Mouse (Mus musculus) subcutaneous adipose tissue, adult 2 months (tissue): ENCODE measurements around the gene Zfp568. TPM values are rescaled to one million over a fixed set of nuclear protein-coding genes. Genes with fewer than 3 reads are reported as not detected.

Experiments
- polyA plus RNA-seq: library from polyadenylated mRNA; depleted of rRNA; stranded (reverse); fragments of >200 nt; gene quantifications from 2 replicates; pipeline ENCODE4 v1.2.3, GENCODE M21; 2012; ENCODE audit warnings: low replicate concordance; rRNA removed

Gene Zfp568
- polyA plus RNA-seq = 3.8 and 8.7 TPM in 2 replicates

DNA sequence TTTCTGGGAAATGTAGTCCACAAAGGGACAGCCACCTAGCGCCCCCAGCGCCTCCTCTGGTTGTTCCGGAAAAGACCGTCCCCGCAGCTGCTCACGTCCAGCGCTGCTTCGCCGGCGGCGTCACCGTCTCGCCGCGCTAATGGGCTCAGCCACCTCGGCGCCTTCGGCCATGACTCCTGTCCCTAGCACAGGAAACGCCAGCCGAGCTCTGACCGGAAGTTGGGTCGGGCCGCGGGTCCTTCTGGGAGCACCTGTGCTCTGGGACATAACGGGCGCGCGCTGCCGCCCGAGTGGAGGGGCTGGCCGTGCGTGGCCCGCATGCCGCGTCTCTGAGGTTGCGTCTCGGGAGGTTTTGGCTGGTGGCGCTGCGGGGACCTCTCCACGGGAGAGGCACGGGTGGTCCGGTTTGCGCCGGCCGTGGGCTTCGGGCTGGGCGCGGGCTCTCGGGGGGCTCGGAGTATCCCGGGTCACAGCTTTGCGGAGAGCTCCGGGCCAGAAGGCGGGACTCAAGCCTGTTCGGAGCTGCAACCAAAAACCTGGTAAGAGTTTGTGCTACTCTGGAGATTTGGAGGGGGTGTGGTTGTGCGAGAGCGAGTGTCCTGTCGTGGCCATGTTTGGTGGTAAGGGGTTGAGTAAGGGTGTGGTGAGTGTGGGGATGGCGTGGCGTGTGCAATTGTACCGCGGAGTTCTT, at the start of gene Zfp568:
Gene Zfp568, plus strand, starts transcription at position 266 of the 691 bp plus-strand sequence.

DNA sequence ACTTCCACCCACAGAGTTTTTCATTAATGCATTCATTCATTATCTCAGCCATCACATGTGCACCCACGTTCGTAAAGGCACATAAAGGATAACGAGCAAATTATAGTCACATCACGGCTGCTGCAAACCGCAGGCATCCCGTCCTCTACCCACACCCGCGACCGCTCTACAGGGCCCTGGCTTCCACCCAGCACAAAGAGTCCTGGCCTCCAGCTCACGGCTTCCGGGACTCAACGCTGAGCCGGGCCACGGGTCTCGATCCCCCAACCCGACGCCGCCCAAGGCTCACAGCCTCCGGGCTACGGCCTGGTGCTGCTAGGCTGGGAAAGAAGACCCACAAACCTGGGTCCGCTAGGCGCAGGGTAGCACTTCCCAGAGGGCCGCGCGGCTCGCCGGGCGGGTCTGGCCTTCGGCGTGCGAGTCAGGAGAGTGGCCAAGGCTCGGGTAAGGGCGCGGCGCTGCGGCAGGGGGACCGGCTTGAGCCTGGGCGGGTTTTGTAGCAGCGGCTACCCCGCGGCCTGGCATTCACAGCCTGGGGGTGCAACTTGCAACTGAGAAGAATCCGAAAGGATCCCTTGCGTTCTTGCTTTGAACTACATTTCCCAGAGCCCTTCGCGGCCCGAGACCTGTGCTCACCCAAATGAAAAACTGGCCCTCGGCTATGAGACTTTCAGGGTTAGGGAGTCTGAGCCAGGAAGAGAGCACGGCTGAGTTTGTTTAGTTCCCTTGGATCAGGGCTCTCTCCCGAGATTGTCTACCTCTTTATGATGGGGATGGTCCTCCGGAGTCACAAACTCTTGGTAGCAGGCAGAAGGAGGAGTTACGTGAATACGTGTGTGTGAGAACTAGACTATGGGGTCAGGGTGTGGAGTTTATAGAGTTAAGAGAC, 30.0 kb upstream of the Zfp568 start, which contains the start of gene Zfp74:
Gene Zfp74, minus strand, starts transcription at position 577 of the 889 bp plus-strand sequence.

DNA sequence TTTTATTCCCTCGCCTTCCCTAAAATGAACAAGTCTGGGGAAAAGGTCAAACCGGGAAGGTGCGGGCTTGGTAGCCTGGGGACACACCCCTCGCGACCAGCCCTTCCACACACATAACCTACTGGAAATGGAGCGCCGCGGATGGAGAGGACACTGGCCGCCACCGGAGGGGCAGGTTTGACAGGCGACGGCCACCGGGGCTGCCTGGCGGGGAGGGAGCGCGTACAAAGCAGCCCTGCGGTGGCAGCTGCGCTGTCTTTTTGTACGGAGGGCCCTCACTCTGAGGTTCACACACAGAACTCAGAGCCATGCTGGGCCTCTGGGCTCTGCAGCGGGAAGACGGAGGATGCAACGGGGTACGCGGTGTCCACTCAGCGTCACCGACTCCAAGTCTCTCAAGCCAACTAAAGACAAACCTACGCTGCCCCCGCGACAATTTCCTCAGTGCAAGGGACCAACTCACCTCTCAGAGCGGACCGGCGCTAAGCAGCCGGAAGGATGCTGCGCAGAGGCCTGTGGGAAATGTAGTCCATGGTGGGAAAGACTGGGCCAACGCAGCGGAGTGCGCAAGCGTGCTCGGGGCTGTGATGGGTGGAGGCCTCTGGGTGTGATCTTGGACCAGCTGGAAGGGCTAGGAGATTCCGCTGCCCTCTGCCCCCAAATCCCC, 67.3 kb downstream of the Zfp568 start, which contains the start of gene Zfp14:
Gene Zfp14, minus strand, starts transcription at position 499 of the 667 bp plus-strand sequence.

DNA sequence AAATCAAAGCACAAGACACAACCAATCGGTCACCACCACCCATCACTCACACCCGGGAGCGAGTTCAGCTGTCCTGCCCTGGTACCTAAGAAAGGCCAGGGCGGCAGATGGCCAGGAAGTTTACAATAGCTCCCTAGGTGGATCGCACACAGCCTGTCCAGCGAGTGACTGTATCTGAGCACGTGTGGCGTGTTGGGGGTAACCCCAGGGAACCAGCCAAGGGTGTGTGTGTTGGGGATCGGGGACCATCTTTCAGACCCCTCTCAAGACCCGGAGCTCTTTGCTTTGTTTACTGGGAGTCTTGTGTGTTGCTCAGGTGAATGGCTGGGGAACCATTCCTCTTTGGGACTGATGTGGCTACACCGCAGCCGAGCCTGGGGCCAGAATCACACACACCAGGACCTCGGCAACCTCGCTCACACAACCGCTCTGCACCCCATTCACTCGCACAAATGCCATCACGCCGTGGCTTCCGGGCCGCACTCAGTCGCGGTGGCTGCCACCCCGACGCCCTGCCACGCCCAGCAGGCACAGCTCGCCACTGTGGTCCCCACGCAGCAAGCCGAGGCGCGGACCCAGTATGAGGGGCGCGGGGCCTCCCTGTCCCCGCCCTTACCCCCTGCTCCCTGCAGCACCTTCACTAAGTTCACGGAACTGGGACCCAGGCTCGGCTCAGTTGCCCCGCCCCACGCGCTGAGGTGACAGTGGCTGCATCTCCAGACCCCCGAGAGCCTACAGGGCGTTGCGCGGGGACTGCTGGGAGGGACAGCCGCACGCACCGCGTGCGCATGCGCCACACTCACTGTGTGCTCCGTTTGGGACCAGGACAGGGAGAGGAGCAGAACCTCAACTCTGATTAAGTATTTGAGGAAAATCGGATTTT, 88.6 kb downstream of the Zfp568 start, which contains the start of gene Zfp82:
Gene Zfp82, minus strand, starts transcription at position 755 of the 883 bp plus-strand sequence.

Other genes starting within 250 kb of the Zfp568 start
- 3.8 and 8.0 TPM in 2 replicates for gene Zfp84, start 215.4 kb upstream of the Zfp568 start, polyA plus RNA-seq
- 1.7 and 3.9 TPM in 2 replicates for gene Zfp30, start 200.0 kb upstream of the Zfp568 start, polyA plus RNA-seq
- gene Zfp790, start 167.8 kb upstream of the Zfp568 start, polyA plus RNA-seq = 2.6 and 4.0 TPM in 2 replicates
- 0.39 and 1.1 TPM in 2 replicates for gene Zfp940, start 130.3 kb upstream of the Zfp568 start, polyA plus RNA-seq
- 1.9 and 3.3 TPM in 2 replicates for gene Zfp420, start 124.0 kb upstream of the Zfp568 start, polyA plus RNA-seq
- gene Zfp27, start 77.4 kb upstream of the Zfp568 start, polyA plus RNA-seq = 3.1 and 6.1 TPM in 2 replicates
- gene Zfp383, start 75.7 kb upstream of the Zfp568 start, polyA plus RNA-seq = 2.2 and 3.9 TPM in 2 replicates
- gene Zfp74, start 29.9 kb upstream of the Zfp568 start, polyA plus RNA-seq = 4.5 and 9.0 TPM in 2 replicates
- 7.2 and 9.2 TPM in 2 replicates for gene Zfp14, start 67.4 kb downstream of the Zfp568 start, polyA plus RNA-seq
- gene Zfp82, start 88.9 kb downstream of the Zfp568 start, polyA plus RNA-seq = 0.56 and 1.2 TPM in 2 replicates
- gene Gm26920, start 106.5 kb downstream of the Zfp568 start, polyA plus RNA-seq = not detected in 2 replicates
- 0.97 and 5.5 TPM in 2 replicates for gene Zfp566, start 106.6 kb downstream of the Zfp568 start, polyA plus RNA-seq
- gene Zfp260, start 110.8 kb downstream of the Zfp568 start, polyA plus RNA-seq = 17.7 and 38.2 TPM in 2 replicates
- gene Zfp382, start 138.0 kb downstream of the Zfp568 start, polyA plus RNA-seq = 1.5 and 4.0 TPM in 2 replicates
- gene Zfp146, start 185.8 kb downstream of the Zfp568 start, polyA plus RNA-seq = 13.9 and 30.8 TPM in 2 replicates
- 28.7 and 105 TPM in 2 replicates for gene Cox7a1, start 200.2 kb downstream of the Zfp568 start, polyA plus RNA-seq
- gene Capns1, start 214.9 kb downstream of the Zfp568 start, polyA plus RNA-seq = 1,243 TPM in 2 replicates
- 106 and 146 TPM in 2 replicates for gene Polr2i, start 248.0 kb downstream of the Zfp568 start, polyA plus RNA-seq
- gene Tbcb, start 248.3 kb downstream of the Zfp568 start, polyA plus RNA-seq = 52.0 and 53.0 TPM in 2 replicates